Mouse (Mus musculus) E14TG2a.4 (cell line): ENCODE data around the gene Slx1b.

Experiments used
- CTCF ChIP-seq: conservative IDR thresholded peaks from 2 replicates; pipeline ENCODE4 v1.5.1; 2014; ENCODE audit warnings: low read length
- NANOG ChIP-seq: IDR thresholded peaks from 2 replicates; pipeline ENCODE4 v1.6.1; 2014; ENCODE audit warnings: borderline replicate concordance, low read length, mixed read lengths
- POU5F1 ChIP-seq: IDR thresholded peaks from 2 replicates; pipeline ENCODE4 v1.6.1; 2014; ENCODE audit warnings: low read length, borderline replicate concordance

DNA sequence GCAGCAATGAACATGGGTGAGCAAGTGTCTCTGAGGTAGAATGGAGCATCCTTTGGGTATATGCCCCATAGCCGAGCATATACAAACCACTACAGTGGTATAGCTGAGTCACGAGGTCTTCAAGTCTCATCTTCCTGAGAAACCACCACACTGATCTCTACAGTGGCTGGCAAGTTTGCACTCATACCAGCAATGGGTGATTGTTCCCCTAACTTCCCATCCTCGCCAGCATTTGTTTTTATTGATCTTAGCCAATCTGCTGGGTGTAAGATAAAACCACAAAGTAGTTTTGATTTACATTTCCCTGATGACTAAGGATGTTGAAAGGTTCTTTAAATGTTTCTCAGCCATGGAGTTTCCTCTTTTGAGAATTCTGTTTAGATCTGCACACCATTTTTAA lies 29.5 kb upstream of the Slx1b start:
- no peak for TF ChIP-seq CTCF
- no peak for TF ChIP-seq NANOG
- no peak for TF ChIP-seq POU5F1
